11 mouse cellular contexts compared by ENCODE assay signal in the genomic region with DNA sequence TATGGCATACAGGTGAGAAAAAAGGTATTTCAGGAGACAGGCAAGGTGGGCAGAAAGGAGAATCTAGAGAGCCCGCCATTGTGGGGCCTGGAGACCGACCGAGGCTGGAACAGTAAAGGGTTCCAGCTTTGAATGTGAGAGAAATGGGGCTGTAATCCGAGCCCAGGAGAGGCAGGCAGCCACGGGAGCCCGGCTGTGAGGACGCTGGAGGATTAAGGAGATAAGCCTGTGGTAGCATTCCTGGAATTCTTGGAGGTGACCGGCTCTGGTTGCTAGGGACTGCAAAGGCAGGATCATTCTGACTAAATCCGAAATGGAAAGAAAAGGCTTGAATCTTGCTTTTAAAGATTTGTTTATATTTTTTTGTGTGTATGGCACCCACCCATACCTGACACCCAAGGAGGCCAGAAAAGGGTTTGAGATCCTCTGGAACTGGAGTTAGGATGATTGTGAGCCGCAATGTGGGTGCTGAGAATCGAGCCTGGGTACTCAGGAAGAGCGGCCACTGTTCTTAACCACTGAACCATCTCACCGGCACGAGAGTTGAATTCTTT.
DNase-seq lines count a peak whose midpoint lies in the region; ATAC-seq and TF ChIP-seq lines count a peak whose summit lies in the region.
"Had no signal": no experiment of that assay in that cellular context is flagged by ENCODE, and none has a peak within 500 bp of the region (broad histone marks: within the 10 kb centered on the region; RNA-seq: fewer than 3 reads in every experiment).

No protein-coding gene starts in this region.

- no peak for TF ChIP-seq EP300 in heart, adult 2 months (IDR thresholded peaks at IDR 0.05; ENCODE audit: insufficient read depth, low read depth, low read length)

- H3K9me3 ChIP-seq in heart, embryonic 10.5 days = no peaks in the 10 kb centered on the region
- H3K9me3 ChIP-seq in ES-E14 (ENCODE audit: control insufficient read depth, insufficient read depth, low read depth, low read length) = no peaks in the 10 kb centered on the region
- no peaks in the 10 kb centered on the region for H3K9me3 ChIP-seq in midbrain, embryonic 14.5 days (ENCODE audit: control insufficient read depth, low read length)
- H3K9me3 ChIP-seq in hindbrain, embryonic 14.5 days (ENCODE audit: control insufficient read depth, low read length) = no peaks in the 10 kb centered on the region
- H3K9me3 ChIP-seq: forebrain, embryonic 12.5 days had no signal

- ATAC-seq in midbrain, embryonic 14.5 days (ENCODE audit: low FRiP score, low TSS enrichment) = no peak
- no peak for ATAC-seq in hindbrain, embryonic 14.5 days (ENCODE audit: low FRiP score)
- ATAC-seq: liver, postnatal 0 days had no signal

- peak; percentile 85 for DNase-seq in heart, embryonic 10.5 days (ENCODE audit: low spot score)
- no peak for DNase-seq in heart, adult 2 months
- DNase-seq in ES-E14 (ENCODE audit: low read depth, low spot score) = peak; percentile 48
- peak; percentile 65 for DNase-seq in forelimb bud, embryonic 11.5 days (ENCODE audit: low read depth, low spot score)
- DNase-seq in midbrain, embryonic 14.5 days = peak; percentile 68
- DNase-seq in cerebellum, adult 18-20 months = no peak
- no peak for DNase-seq in cerebellum, adult 9-11 months
- DNase-seq in hindbrain, embryonic 14.5 days (ENCODE audit: low spot score) = no peak
- DNase-seq: liver, postnatal 0 days; thymus, postnatal 4 days had no signal

- no peak overlapping the region for H3K9ac ChIP-seq in heart, adult 2 months (ENCODE audit: low read depth, low read length)
- no peak overlapping the region; the same call in 1 of the 2 replicates for H3K9ac ChIP-seq in ES-E14 (ENCODE audit: insufficient read depth, low read depth, low read length, poor library complexity, severe bottlenecking)
- H3K9ac ChIP-seq in midbrain, embryonic 14.5 days (replicated peaks; ENCODE audit: low read length) = no peak overlapping the region
- no peak overlapping the region for H3K9ac ChIP-seq in hindbrain, embryonic 14.5 days
- H3K9ac ChIP-seq: forebrain, embryonic 12.5 days; liver, postnatal 0 days had no signal

- in situ Hi-C loops in ES-E14 (cut with MboI; ENCODE audit: low sequenced_read_pairs in 2 of 2, unreplicated experiment in 2 of 2) = no loop called here

- H3K4me3 ChIP-seq in heart, embryonic 10.5 days = peak overlapping the region; percentile 38
- no peak overlapping the region for H3K4me3 ChIP-seq in heart, adult 2 months
- no peak overlapping the region for H3K4me3 ChIP-seq in ES-E14 (ENCODE audit: insufficient read depth in 1 of 2, low read depth in 1 of 2, low read length in 2 of 2, poor library complexity in 1 of 2, severe bottlenecking in 1 of 2)
- no peak overlapping the region for H3K4me3 ChIP-seq in midbrain, embryonic 14.5 days (replicated peaks; ENCODE audit: low read depth, low read length)
- no peak overlapping the region for H3K4me3 ChIP-seq in hindbrain, embryonic 14.5 days (replicated peaks; ENCODE audit: low read length)
- H3K4me3 ChIP-seq: forebrain, embryonic 12.5 days had no signal

- no peaks in the 10 kb centered on the region for H3K36me3 ChIP-seq in heart, embryonic 10.5 days
- H3K36me3 ChIP-seq in heart, adult 2 months (ENCODE audit: control insufficient read depth, insufficient read depth, low read length) = peaks cover 5% of the 10 kb centered on the region
- H3K36me3 ChIP-seq in ES-E14 (ENCODE audit: control insufficient read depth, insufficient read depth, low read length, poor library complexity, severe bottlenecking) = no peaks in the 10 kb centered on the region
- H3K36me3 ChIP-seq in midbrain, embryonic 14.5 days (ENCODE audit: control insufficient read depth, insufficient read depth, low read length) = no peaks in the 10 kb centered on the region
- H3K36me3 ChIP-seq in hindbrain, embryonic 14.5 days (replicated peaks; ENCODE audit: control insufficient read depth, insufficient read depth) = no peaks in the 10 kb centered on the region
- H3K36me3 ChIP-seq: forebrain, embryonic 12.5 days had no signal

- 12% methylated on average over 14 of the region's 14 CpGs for WGBS in heart, embryonic 10.5 days
- 48% methylated on average over 14 of the region's 14 CpGs for WGBS in heart, adult 2 months
- 7% methylated on average over 14 of the region's 14 CpGs for WGBS in midbrain, embryonic 14.5 days
- WGBS in hindbrain, embryonic 14.5 days = 26% methylated on average over 14 of the region's 14 CpGs

- TF ChIP-seq POLR2A in heart, adult 2 months (IDR thresholded peaks at IDR 0.05; ENCODE audit: insufficient read depth, low read depth, low read length) = no peak

- intact Hi-C loops in heart, adult 2 months (cut with DNase I) = no loop called here

- H3K4me1 ChIP-seq in heart, embryonic 10.5 days = peaks cover 55% of the 10 kb centered on the region
- peaks cover 4% of the 10 kb centered on the region for H3K4me1 ChIP-seq in heart, adult 2 months (ENCODE audit: control insufficient read depth, insufficient read depth, low read length)
- peaks cover 0 to 8% of the 10 kb centered on the region in 2 experiments; a peak in 3 of 4 replicates for H3K4me1 ChIP-seq in ES-E14 (ENCODE audit: control insufficient read depth in 2 of 2, insufficient read depth in 2 of 2, low read length in 2 of 2, poor library complexity in 1 of 2)
- peaks cover 16% of the 10 kb centered on the region for H3K4me1 ChIP-seq in midbrain, embryonic 14.5 days (ENCODE audit: control insufficient read depth, insufficient read depth, low read length)
- H3K4me1 ChIP-seq in hindbrain, embryonic 14.5 days (replicated peaks; ENCODE audit: control insufficient read depth, insufficient read depth, low read length) = peaks cover 10% of the 10 kb centered on the region; the same call in 1 of the 2 replicates

- H3K4me2 ChIP-seq in midbrain, embryonic 14.5 days (ENCODE audit: low read length) = no peak overlapping the region
- H3K4me2 ChIP-seq in hindbrain, embryonic 14.5 days (replicated peaks) = no peak overlapping the region
- H3K4me2 ChIP-seq: forebrain, embryonic 12.5 days had no signal

- no peaks in the 10 kb centered on the region for H3K79me2 ChIP-seq in heart, adult 2 months (replicated peaks; ENCODE audit: control insufficient read depth, insufficient read depth, low read length)

- peak overlapping the region; percentile 82 for H3K27ac ChIP-seq in heart, embryonic 10.5 days
- no peak overlapping the region for H3K27ac ChIP-seq in heart, adult 2 months
- no peak overlapping the region; the same call in 1 of the 2 replicates for H3K27ac ChIP-seq in ES-E14 (ENCODE audit: insufficient read depth, low read depth, low read length, poor library complexity, severe bottlenecking)
- no peak overlapping the region for H3K27ac ChIP-seq in midbrain, embryonic 14.5 days (replicated peaks; ENCODE audit: low read depth, low read length)
- no peak overlapping the region for H3K27ac ChIP-seq in hindbrain, embryonic 14.5 days
- H3K27ac ChIP-seq: forebrain, embryonic 12.5 days had no signal

- H3K27me3 ChIP-seq in heart, embryonic 10.5 days (ENCODE audit: insufficient read depth, poor library complexity, severe bottlenecking) = no peaks in the 10 kb centered on the region
- no peaks in the 10 kb centered on the region for H3K27me3 ChIP-seq in heart, adult 2 months (ENCODE audit: control insufficient read depth, insufficient read depth, low read length)
- H3K27me3 ChIP-seq in midbrain, embryonic 14.5 days (ENCODE audit: control insufficient read depth, insufficient read depth, low read length) = peaks cover 7% of the 10 kb centered on the region; the same call in 1 of the 2 replicates
- H3K27me3 ChIP-seq in hindbrain, embryonic 14.5 days (ENCODE audit: control insufficient read depth, insufficient read depth, low read length) = no peaks in the 10 kb centered on the region

- no peak for TF ChIP-seq CTCF in heart, adult 2 months (IDR thresholded peaks at IDR 0.05)

TF ChIP-seq in ES-E14, 5 proteins besides CTCF, POLR2A, EP300 and RAD21:
- TF ChIP-seq CHD2 (IDR thresholded peaks at IDR 0.05; ENCODE audit: low read depth, low read length) (0 out of 2 replicates have a peak, but pooled peaks have one; percentile 29), ZC3H11A (IDR thresholded peaks at IDR 0.05; ENCODE audit: borderline replicate concordance, low read depth, low read length) (no peak), ZNF384 (IDR thresholded peaks at IDR 0.05; ENCODE audit: low read depth, low read length) (no peak), HCFC1 (IDR thresholded peaks at IDR 0.05; ENCODE audit: borderline replicate concordance, insufficient read depth, low read length) (no peak), MAFK (IDR thresholded peaks at IDR 0.05; ENCODE audit: insufficient read depth, low read depth, low read length) (no peak)

Comparison
In these comparisons a context has a peak if more than half of its experiments do, and no peak if none do; other contexts are left out.
1. DNase-seq: peak in heart, embryonic 10.5 days (single experiment), ES-E14 (single experiment), forelimb bud, embryonic 11.5 days (single experiment) and midbrain, embryonic 14.5 days (single experiment); none in heart, adult 2 months (0 of 2), cerebellum, adult 18-20 months (0 of 2), cerebellum, adult 9-11 months (single experiment) and hindbrain, embryonic 14.5 days (single experiment).